Mouse (Mus musculus): ENCODE data around the gene Rpa1.

DNA sequence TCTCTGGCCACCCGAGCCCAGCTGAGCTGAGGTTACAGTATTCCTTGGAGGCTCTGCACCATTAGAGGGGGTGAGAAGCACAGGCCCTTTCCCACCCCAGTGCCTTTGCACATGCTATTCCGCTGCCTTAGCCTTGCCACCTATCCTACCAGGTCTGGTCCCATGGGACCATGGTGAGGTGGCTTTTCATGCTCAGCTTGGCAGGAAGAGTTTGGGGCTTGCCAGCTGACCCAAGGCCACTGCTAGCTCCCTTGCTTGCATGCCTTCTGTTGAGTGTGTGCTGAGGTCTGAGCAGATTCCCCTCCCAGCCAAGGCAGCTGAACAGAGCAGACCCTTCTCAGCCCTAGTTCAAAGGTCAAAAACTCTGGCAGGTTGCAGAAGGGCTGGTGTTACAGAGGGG lies 87.1 kb downstream of the Rpa1 start:
- TF ChIP-seq EP300 (IDR thresholded peaks at IDR 0.05; ENCODE audit: low read depth) (no peak), CTCF (IDR thresholded peaks at IDR 0.05; ENCODE audit: low read depth) (no peak)
